Mouse (Mus musculus): ENCODE data around the gene Thap12. TPM values are rescaled to one million over a fixed set of nuclear protein-coding genes. Genes with fewer than 3 reads are reported as not detected.

Gene Thap12
- polyA plus RNA-seq, 1 experiment, result 16.1 TPM

DNA sequence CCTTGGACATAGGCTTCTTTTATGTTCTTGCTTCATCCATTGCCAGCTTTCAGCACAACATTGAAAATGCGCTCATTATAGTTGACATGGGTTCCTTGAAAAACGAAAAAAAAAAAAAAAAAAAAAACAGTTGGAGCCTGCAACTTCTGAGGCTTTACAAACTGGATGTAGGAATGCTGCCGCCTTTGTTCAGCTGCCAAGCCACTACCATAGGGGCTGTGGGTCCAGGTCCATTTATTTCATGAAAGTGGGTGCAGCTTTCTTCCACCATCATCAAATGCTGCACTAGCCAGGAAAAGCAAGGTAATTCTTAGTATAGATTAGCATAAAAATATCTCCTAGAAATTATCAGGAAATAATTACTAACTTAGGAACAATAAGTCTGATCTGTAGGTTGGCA lies 17.8 kb downstream of the Thap12 start:
- no peak overlapping the region for H3K4me3 ChIP-seq (ENCODE audit: insufficient read depth, low read length)
- peaks cover 14% of the 10 kb centered on the region for H3K4me1 ChIP-seq (ENCODE audit: control insufficient read depth, insufficient read depth, low read length)
- TF ChIP-seq CTCF (IDR thresholded peaks at IDR 0.05; ENCODE audit: low read depth, low read length) (no peak), POLR2A (IDR thresholded peaks at IDR 0.05; ENCODE audit: borderline replicate concordance, low read depth, low read length) (no peak)
- no peak overlapping the region for H3K27ac ChIP-seq (ENCODE audit: insufficient read depth, low read depth, low read length)

DNA sequence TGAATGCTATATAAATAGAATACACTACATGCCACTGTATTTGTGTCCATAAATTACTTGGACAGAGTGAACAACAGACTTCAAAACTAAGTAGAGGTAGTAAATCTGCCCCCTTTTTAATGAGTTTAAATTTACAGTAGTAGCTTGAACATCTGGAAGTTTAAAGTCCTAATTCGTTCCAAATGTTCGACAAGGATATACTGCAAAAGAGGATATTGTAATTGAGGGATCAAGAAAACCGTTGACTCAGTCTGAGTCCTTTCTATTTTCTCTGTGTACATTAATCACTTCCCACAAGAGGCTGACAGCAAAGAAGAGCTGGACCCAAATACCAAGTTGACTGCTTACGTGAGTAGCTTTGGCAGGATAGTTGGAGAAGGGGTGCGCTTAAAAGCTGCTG lies 18.3 kb downstream of the Thap12 start:
- TF ChIP-seq CTCF (IDR thresholded peaks at IDR 0.05; ENCODE audit: low read depth, low read length) (no peak), POLR2A (IDR thresholded peaks at IDR 0.05; ENCODE audit: borderline replicate concordance, low read depth, low read length) (no peak)
- H3K4me3 ChIP-seq (ENCODE audit: insufficient read depth, low read length), result no peak overlapping the region
- H3K27ac ChIP-seq (ENCODE audit: insufficient read depth, low read depth, low read length), result no peak overlapping the region
- peaks cover 11% of the 10 kb centered on the region for H3K4me1 ChIP-seq (ENCODE audit: control insufficient read depth, insufficient read depth, low read length)

GRCm38 (mm10) chr7:98721623-98722022 lies 18.7 kb downstream of the Thap12 start:
- Histone ChIP-seq H3K4me3 (ENCODE audit: insufficient read depth, low read length) (no peak overlapping the region), H3K27ac (ENCODE audit: insufficient read depth, low read depth, low read length) (no peak overlapping the region), H3K4me1 (ENCODE audit: control insufficient read depth, insufficient read depth, low read length) (peaks cover 8% of the 10 kb centered on the region)
- TF ChIP-seq CTCF (IDR thresholded peaks at IDR 0.05; ENCODE audit: low read depth, low read length) (no peak), POLR2A (IDR thresholded peaks at IDR 0.05; ENCODE audit: borderline replicate concordance, low read depth, low read length) (no peak)

DNA sequence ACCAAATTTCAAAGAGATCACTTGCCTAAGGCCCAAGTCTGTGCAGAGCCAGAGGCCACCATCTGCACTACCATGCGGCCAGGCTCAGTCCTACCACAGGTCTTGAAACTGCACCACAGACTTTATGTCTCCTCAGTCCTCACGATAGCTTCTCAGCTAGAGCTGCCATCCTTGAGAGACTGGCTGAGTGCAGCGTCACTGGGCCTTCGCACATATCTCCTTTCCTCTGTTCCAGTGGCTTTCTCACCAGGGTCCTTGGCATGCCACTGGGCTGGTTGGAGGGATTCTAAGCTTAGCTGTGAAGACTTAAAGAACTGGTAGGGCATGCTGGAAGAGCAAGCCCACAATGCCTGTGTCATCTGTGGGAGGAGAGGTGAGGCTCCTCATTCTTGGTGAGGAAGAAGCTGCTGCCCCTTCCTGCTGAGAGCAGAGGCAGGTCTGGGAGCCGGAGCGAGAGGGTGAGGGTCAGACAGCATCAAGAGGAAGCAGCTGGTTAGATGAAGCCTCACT lies 22.8 kb downstream of the Thap12 start:
- Histone ChIP-seq H3K4me3 (ENCODE audit: insufficient read depth, low read length) (no peak overlapping the region), H3K4me1 (ENCODE audit: control insufficient read depth, insufficient read depth, low read length) (0 out of 2 replicates have a peak, but pooled peaks cover 2% of the 10 kb centered on the region), H3K27ac (ENCODE audit: insufficient read depth, low read depth, low read length) (no peak overlapping the region)
- TF ChIP-seq POLR2A (IDR thresholded peaks at IDR 0.05; ENCODE audit: borderline replicate concordance, low read depth, low read length) (no peak), CTCF (IDR thresholded peaks at IDR 0.05; ENCODE audit: low read depth, low read length) (no peak)

GRCm38 (mm10) chr7:98727986-98728385 lies 25.1 kb downstream of the Thap12 start:
- Histone ChIP-seq H3K27ac (ENCODE audit: insufficient read depth, low read depth, low read length) (no peak overlapping the region), H3K4me1 (ENCODE audit: control insufficient read depth, insufficient read depth, low read length) (no peaks in the 10 kb centered on the region), H3K4me3 (ENCODE audit: insufficient read depth, low read length) (no peak overlapping the region)
- TF ChIP-seq POLR2A (IDR thresholded peaks at IDR 0.05; ENCODE audit: borderline replicate concordance, low read depth, low read length) (no peak), CTCF (IDR thresholded peaks at IDR 0.05; ENCODE audit: low read depth, low read length) (no peak)

GRCm38 (mm10) chr7:98728499-98728898 lies 25.6 kb downstream of the Thap12 start:
- H3K4me3 ChIP-seq (ENCODE audit: insufficient read depth, low read length), result no peak overlapping the region
- TF ChIP-seq POLR2A (IDR thresholded peaks at IDR 0.05; ENCODE audit: borderline replicate concordance, low read depth, low read length) (no peak), CTCF (IDR thresholded peaks at IDR 0.05; ENCODE audit: low read depth, low read length) (no peak)
- H3K4me1 ChIP-seq (ENCODE audit: control insufficient read depth, insufficient read depth, low read length), result no peaks in the 10 kb centered on the region
- H3K27ac ChIP-seq (ENCODE audit: insufficient read depth, low read depth, low read length), result no peak overlapping the region

- no peaks in the 10 kb centered on the region for H3K4me1 ChIP-seq (ENCODE audit: control insufficient read depth, insufficient read depth, low read length)
- H3K4me3 ChIP-seq (ENCODE audit: insufficient read depth, low read length), result no peak overlapping the region
- TF ChIP-seq POLR2A (IDR thresholded peaks at IDR 0.05; ENCODE audit: borderline replicate concordance, low read depth, low read length) (no peak), CTCF (IDR thresholded peaks at IDR 0.05; ENCODE audit: low read depth, low read length) (no peak)
- H3K27ac ChIP-seq (ENCODE audit: insufficient read depth, low read depth, low read length), result no peak overlapping the region
These were observed 26.9 kb downstream of the Thap12 start for GRCm38 (mm10) chr7:98729661-98730271.

DNA sequence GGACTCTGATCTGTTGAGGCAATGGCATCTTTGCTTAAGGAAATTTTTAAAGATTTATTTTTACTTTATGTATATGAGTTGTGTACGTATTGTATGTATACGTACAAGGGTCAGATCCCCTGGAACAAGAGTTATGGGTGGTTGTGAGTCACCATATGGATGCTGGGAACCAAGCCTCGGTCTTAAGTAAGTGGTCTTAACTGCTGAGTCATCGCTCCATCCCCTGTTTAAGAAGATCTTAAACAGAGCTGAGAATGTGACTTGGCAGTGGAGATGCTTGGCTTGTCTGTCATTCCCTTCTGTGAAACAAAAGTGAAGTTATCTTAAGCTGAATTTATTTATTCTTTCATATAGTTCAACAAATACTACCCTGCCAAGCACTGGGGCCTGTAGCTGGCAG lies 31.1 kb downstream of the Thap12 start:
- H3K4me3 ChIP-seq (ENCODE audit: insufficient read depth, low read length), result no peak overlapping the region
- no peak overlapping the region for H3K27ac ChIP-seq (ENCODE audit: insufficient read depth, low read depth, low read length)
- TF ChIP-seq CTCF (IDR thresholded peaks at IDR 0.05; ENCODE audit: low read depth, low read length) (no peak), POLR2A (IDR thresholded peaks at IDR 0.05; ENCODE audit: borderline replicate concordance, low read depth, low read length) (no peak)
- H3K4me1 ChIP-seq (ENCODE audit: control insufficient read depth, insufficient read depth, low read length), result no peaks in the 10 kb centered on the region

GRCm38 (mm10) chr7:98734876-98735275 lies 32.0 kb downstream of the Thap12 start:
- Histone ChIP-seq H3K27ac (ENCODE audit: insufficient read depth, low read depth, low read length) (no peak overlapping the region), H3K4me1 (ENCODE audit: control insufficient read depth, insufficient read depth, low read length) (no peaks in the 10 kb centered on the region), H3K4me3 (ENCODE audit: insufficient read depth, low read length) (no peak overlapping the region)
- TF ChIP-seq POLR2A (IDR thresholded peaks at IDR 0.05; ENCODE audit: borderline replicate concordance, low read depth, low read length) (no peak), CTCF (IDR thresholded peaks at IDR 0.05; ENCODE audit: low read depth, low read length) (no peak)

- H3K4me3 ChIP-seq (ENCODE audit: insufficient read depth, low read length), result no peak overlapping the region
- TF ChIP-seq CTCF (IDR thresholded peaks at IDR 0.05; ENCODE audit: low read depth, low read length) (no peak), POLR2A (IDR thresholded peaks at IDR 0.05; ENCODE audit: borderline replicate concordance, low read depth, low read length) (no peak)
- H3K4me1 ChIP-seq (ENCODE audit: control insufficient read depth, insufficient read depth, low read length), result no peaks in the 10 kb centered on the region
- H3K27ac ChIP-seq (ENCODE audit: insufficient read depth, low read depth, low read length), result no peak overlapping the region
These were observed 34.1 kb downstream of the Thap12 start for GRCm38 (mm10) chr7:98736780-98737550.

All from bone marrow macrophage, adult 2 months (primary cell).